Mouse (Mus musculus) naive thymus-derived CD4-positive, alpha-beta T cell, adult 2 months (primary cell): Measurements from ENCODE around the gene Ly6f.

Experiments used
- DNase-seq: peaks from one replicate; pipeline ENCODE4 v3.0.0-alpha.2; 2011; ENCODE audit warnings: low read depth

Gene Ly6f

GRCm38 (mm10) chr15:75318584-75318983, 50.4 kb downstream of the Ly6f start:
- no peak for DNase-seq

DNA sequence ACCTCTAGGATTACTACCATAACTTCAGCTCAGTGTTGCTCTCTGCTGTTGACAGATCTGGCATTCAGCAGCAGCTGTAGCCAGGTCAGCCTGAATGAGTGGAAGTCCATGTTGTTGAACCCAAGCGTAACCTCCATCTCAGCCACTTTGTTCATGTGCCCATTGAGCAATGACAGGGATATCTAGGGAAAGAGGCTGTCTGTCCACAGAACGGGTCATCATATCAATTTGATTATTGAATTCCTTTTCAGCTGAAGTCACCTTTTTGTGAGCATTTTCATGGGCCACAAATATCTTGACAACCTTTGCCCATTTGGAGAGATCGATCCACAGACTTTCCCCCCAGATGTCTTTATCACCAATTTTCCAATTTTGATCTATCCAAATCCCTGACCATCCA, 51.9 kb downstream of the Ly6f start:
- DNase-seq, result no peak
